ENCODE assay signal across 26 mouse cellular contexts in genomic region chr5:117178486-117178885, GRCm38 (mm10). TPM values are rescaled to one million over a fixed set of nuclear protein-coding genes. Genes with fewer than 3 reads are reported as not detected.
DNase-seq lines count a peak whose midpoint lies in the region; ATAC-seq and TF ChIP-seq lines count a peak whose summit lies in the region.
"Had no signal": no experiment of that assay in that cellular context is flagged by ENCODE, and none has a peak within 500 bp of the region (broad histone marks: within the 10 kb centered on the region; RNA-seq: fewer than 3 reads in every experiment).

No protein-coding gene starts in this region.

- H3K9ac ChIP-seq in forebrain, postnatal 0 days = no peak overlapping the region
- H3K9ac ChIP-seq: embryonic facial prominence, embryonic 13.5 days; embryonic facial prominence, embryonic 15.5 days; forebrain, embryonic 12.5 days had no signal

- WGBS in midbrain, embryonic 10.5 days = 80% methylated on average over 6 of the region's 6 CpGs
- 55% methylated on average over 6 of the region's 6 CpGs for WGBS in forebrain, postnatal 0 days

- ATAC-seq in forebrain, postnatal 0 days = no peak
- ATAC-seq: activated CD4-positive, CD25-positive, alpha-beta regulatory T cell, adult 4 months; forebrain, embryonic 14.5 days; forebrain, embryonic 16.5 days; Patski had no signal

- no peak overlapping the region for H3K27ac ChIP-seq in midbrain, embryonic 10.5 days (replicated peaks)
- no peak overlapping the region for H3K27ac ChIP-seq in forebrain, postnatal 0 days (ENCODE audit: low read depth, low read length)
- H3K27ac ChIP-seq: embryonic facial prominence, embryonic 13.5 days; embryonic facial prominence, embryonic 15.5 days; forebrain, embryonic 10.5 days; forebrain, embryonic 12.5 days had no signal

- H3K27me3 ChIP-seq in splenic B cell, adult 2 months (ENCODE audit: control insufficient read depth, insufficient read depth, low read length, poor library complexity, severe bottlenecking) = no peaks in the 10 kb centered on the region
- no peaks in the 10 kb centered on the region for H3K27me3 ChIP-seq in midbrain, embryonic 10.5 days (ENCODE audit: low read depth, poor library complexity, severe bottlenecking)
- no peaks in the 10 kb centered on the region for H3K27me3 ChIP-seq in forebrain, postnatal 0 days (ENCODE audit: insufficient read depth, low read length)
- H3K27me3 ChIP-seq: embryonic facial prominence, embryonic 13.5 days; embryonic facial prominence, embryonic 15.5 days; forebrain, embryonic 12.5 days; Patski had no signal

- TF ChIP-seq CTCF in forebrain, postnatal 0 days (IDR thresholded peaks at IDR 0.05; ENCODE audit: low read depth) = no peak

- no peak overlapping the region for H3K4me2 ChIP-seq in forebrain, postnatal 0 days (ENCODE audit: low read depth)
- H3K4me2 ChIP-seq: embryonic facial prominence, embryonic 13.5 days; embryonic facial prominence, embryonic 15.5 days; forebrain, embryonic 12.5 days had no signal

- peaks cover 9% of the 10 kb centered on the region for H3K4me1 ChIP-seq in midbrain, embryonic 10.5 days
- no peaks in the 10 kb centered on the region for H3K4me1 ChIP-seq in forebrain, postnatal 0 days (ENCODE audit: insufficient read depth)
- H3K4me1 ChIP-seq: embryonic facial prominence, embryonic 13.5 days; embryonic facial prominence, embryonic 15.5 days had no signal

- H3K36me3 ChIP-seq in splenic B cell, adult 2 months (ENCODE audit: control insufficient read depth, insufficient read depth, low read length, poor library complexity, severe bottlenecking) = no peaks in the 10 kb centered on the region
- no peaks in the 10 kb centered on the region for H3K36me3 ChIP-seq in midbrain, embryonic 10.5 days
- no peaks in the 10 kb centered on the region for H3K36me3 ChIP-seq in forebrain, postnatal 0 days (ENCODE audit: insufficient read depth)
- H3K36me3 ChIP-seq: embryonic facial prominence, embryonic 13.5 days; embryonic facial prominence, embryonic 15.5 days; forebrain, embryonic 10.5 days; forebrain, embryonic 12.5 days had no signal

- H3K9me3 ChIP-seq in midbrain, embryonic 10.5 days (replicated peaks) = no peaks in the 10 kb centered on the region
- H3K9me3 ChIP-seq in forebrain, postnatal 0 days (ENCODE audit: low read length) = no peaks in the 10 kb centered on the region
- H3K9me3 ChIP-seq: embryonic facial prominence, embryonic 13.5 days; embryonic facial prominence, embryonic 15.5 days; forebrain, embryonic 10.5 days; forebrain, embryonic 12.5 days had no signal

- no peak overlapping the region for H3K4me3 ChIP-seq in midbrain, embryonic 10.5 days
- no peak overlapping the region for H3K4me3 ChIP-seq in forebrain, postnatal 0 days (ENCODE audit: low read depth, low read length)
- H3K4me3 ChIP-seq: embryonic facial prominence, embryonic 13.5 days; embryonic facial prominence, embryonic 15.5 days; erythroblast, embryonic 14.5 days; forebrain, embryonic 10.5 days; forebrain, embryonic 12.5 days had no signal

- DNase-seq in thymus, postnatal 0 days (ENCODE audit: low spot score) = peak; percentile 64
- no peak for DNase-seq in thymus, adult 18-20 months
- peak; percentile 88 for DNase-seq in A20 (ENCODE audit: low read depth, low spot score)
- peak; percentile 31 for DNase-seq in splenic B cell, adult 2 months (ENCODE audit: low read depth, low spot score)
- DNase-seq in thymus, postnatal 25 days = peak; percentile 17
- no peak for DNase-seq in midbrain, embryonic 10.5 days (ENCODE audit: low spot score)
- no peak for DNase-seq in forebrain, postnatal 0 days
- DNase-seq in kidney, postnatal 14 days = no peak
- DNase-seq: adrenal gland, adult 8-10 months; adrenal gland, postnatal 14 days; cerebellum, adult 11 months; cerebellum, adult 18-20 months; cerebellum, adult 8-10 months; cerebellum, adult 9-11 months; cerebellum, postnatal 14 days; cerebellum, postnatal 36 days; embryo, embryonic 11 days had no signal

RNA-seq across cellular contexts. Expression of gene Taok3, which starts 58.6 kb away (rescaled TPM):
- polyA plus RNA-seq in thymus, postnatal 0 days (2015; fragmentation: Nextera tagmentation; extraction: Ambion mirVana) = 68.1 and 71.1 TPM in 2 replicates
- 12.0 and 16.8 TPM in 2 replicates for polyA plus RNA-seq in midbrain, embryonic 10.5 days (2016; fragmentation: Nextera tagmentation; extraction: Ambion mirVana)
- 37.2 TPM in 2 replicates for total RNA-seq in forebrain, postnatal 0 days (2014; rRNA removed)
- 40.8 and 57.6 TPM in 2 replicates for polyA plus RNA-seq in forebrain, postnatal 0 days (2015; fragmentation: Nextera tagmentation; extraction: Ambion mirVana)

Comparison
In these comparisons a context has a peak if more than half of its experiments do, and no peak if none do; other contexts are left out.
1. DNase-seq: peak in thymus, postnatal 0 days (single experiment), A20 (single experiment), splenic B cell, adult 2 months (single experiment) and thymus, postnatal 25 days (single experiment); none in thymus, adult 18-20 months (0 of 2), midbrain, embryonic 10.5 days (single experiment), forebrain, postnatal 0 days (single experiment) and kidney, postnatal 14 days (single experiment).